Mouse (Mus musculus) cerebellum, postnatal 14 days (tissue): ENCODE measurements around the gene Srd5a3.

ENCODE experiments used
- DNase-seq, 2 experiments: peaks; one replicate each; pipeline ENCODE4 v3.0.0; 2021; ENCODE audit warnings: mixed read lengths in 2 of 2

The Srd5a3 gene

DNA sequence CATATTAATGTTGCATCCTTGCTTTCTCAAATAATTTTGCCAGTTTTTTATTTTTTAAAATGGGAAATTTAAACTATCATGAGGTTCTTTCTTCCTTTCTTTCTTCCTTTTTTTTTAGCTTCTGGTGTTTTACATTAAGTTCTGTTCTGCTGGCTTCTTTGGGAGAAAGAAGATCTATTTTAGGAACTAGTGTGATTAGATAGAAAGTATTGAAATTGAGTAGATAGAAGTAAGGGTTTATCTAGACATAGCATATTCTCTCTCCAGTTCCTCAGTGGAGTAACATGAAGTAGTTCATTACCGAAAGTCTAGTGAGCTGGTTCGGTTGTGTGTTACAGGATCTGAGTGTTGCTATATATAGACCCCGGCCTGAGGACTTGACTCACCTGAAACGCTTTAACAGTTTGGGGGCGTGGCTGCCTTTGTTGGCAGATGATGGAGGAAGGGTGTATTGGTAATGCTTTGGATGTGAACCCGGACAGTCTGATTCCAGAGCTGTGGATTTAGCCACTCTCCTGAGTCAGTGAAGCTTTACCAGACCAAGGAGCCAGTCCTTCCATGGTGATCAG, 54.4 kb downstream of the Srd5a3 start:
- DNase-seq, result no peak

DNA sequence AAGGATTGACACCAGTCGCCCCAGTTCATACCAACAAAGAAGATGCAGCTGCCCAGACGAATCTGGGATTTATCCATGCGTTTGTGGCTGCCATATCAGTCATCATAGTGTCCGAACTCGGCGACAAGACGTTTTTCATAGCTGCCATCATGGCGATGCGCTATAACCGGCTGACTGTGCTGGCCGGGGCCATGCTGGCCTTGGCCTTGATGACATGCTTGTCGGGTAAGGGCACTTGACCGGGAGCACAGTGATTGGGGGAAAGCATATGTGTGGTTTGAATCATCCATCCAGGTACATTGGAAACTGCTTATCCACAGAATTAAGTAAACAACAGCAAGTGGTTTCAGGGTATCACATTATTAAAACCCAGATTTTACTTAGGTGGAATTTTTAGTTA, 59.3 kb downstream of the Srd5a3 start:
- DNase-seq, result no peak

DNA sequence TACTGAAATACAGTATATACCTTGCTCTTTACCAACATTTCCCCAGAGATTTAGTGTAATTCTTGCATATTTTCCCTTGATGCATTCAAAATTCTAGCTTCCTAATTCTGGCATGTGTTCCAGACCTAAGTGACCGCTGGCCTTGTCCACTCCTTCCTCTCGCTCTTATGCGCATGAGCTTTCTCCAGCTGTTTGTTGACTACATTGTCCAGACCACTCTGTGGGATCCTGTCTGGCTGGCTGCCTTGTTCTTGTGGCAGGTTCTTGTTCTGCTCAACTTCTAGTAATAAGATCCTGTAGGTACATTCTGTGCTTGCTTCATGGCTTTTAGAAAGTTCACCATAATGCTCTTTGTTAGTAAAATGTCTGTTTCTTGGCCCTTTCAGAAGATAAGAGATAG, 63.1 kb downstream of the Srd5a3 start:
- no peak for DNase-seq
